Mouse (Mus musculus) hindbrain, embryonic 16.5 days (tissue): ENCODE data around the gene Chst11. TPM values are rescaled to one million over a fixed set of nuclear protein-coding genes. Genes with fewer than 3 reads are reported as not detected.

Source experiments
- ATAC-seq: fragments of 200-750 bp; cut with Nextera tagmentation; 2 replicates; pipeline ENCODE4 v1.8.0; 2017; ENCODE audit warnings: moderate TSS enrichment, moderate library complexity
- H3K27ac ChIP-seq: fragments of 300-500 bp; sonication (generic); 2 replicates; pipeline ENCODE4 v1.5.1; 2014; ENCODE audit warnings: low read depth, mild to moderate bottlenecking, control low read depth, low read length, moderate library complexity
- H3K27me3 ChIP-seq: fragments of 300-500 bp; sonication (generic); replicated peaks from 2 replicates; pipeline ENCODE4 v1.6.1; 2014; ENCODE audit warnings: low read length; ENCODE audit not compliant: control insufficient read depth, insufficient read depth
- H3K36me3 ChIP-seq: fragments of 300-500 bp; sonication (generic); 2 replicates; pipeline ENCODE4 v1.6.1; 2014; ENCODE audit warnings: mild to moderate bottlenecking, low read length, moderate library complexity, mixed read lengths; ENCODE audit not compliant: control insufficient read depth, insufficient read depth
- H3K4me1 ChIP-seq: fragments of 300-500 bp; sonication (generic); 2 replicates; pipeline ENCODE4 v1.6.1; 2014; ENCODE audit warnings: low read depth, low read length; ENCODE audit not compliant: control insufficient read depth, insufficient read depth
- H3K4me2 ChIP-seq: fragments of 300-500 bp; sonication (generic); 2 replicates; pipeline ENCODE4 v1.6.1; 2014; ENCODE audit warnings: mild to moderate bottlenecking, low read length, control low read depth, moderate library complexity
- H3K4me3 ChIP-seq: fragments of 300-500 bp; sonication (generic); 2 replicates; pipeline ENCODE4 v1.5.1; 2014; ENCODE audit warnings: mild to moderate bottlenecking, low read length, control low read depth, moderate library complexity
- H3K9ac ChIP-seq: fragments of 300-500 bp; sonication (generic); 2 replicates; pipeline ENCODE4 v1.6.1; 2014; ENCODE audit warnings: low read depth, mild to moderate bottlenecking, control low read depth, low read length, moderate library complexity
- H3K9me3 ChIP-seq: fragments of 300-500 bp; sonication (generic); 2 replicates; pipeline ENCODE4 v1.6.1; 2014; ENCODE audit warnings: mild to moderate bottlenecking, low read length, moderate library complexity; ENCODE audit not compliant: control insufficient read depth
- WGBS: fragments of 180-500 bp; shearing (Covaris S2); extraction: QIAGEN DNeasy Blood & Tissue Kit; methylation state at CpG from one replicate; pipeline ENCODE4 v1.1.7; 2014; 5-methylcytosine and 5-hydroxymethylcytosine counted together
- polyA plus RNA-seq: library from polyadenylated mRNA; unstranded; fragments of >200 nt; fragmentation: Nextera tagmentation; extraction: Ambion mirVana; gene quantifications from 2 replicates; pipeline ENCODE4 v1.2.1, GENCODE M21; 2015

Chst11 gene
- polyA plus RNA-seq, 1 experiment from 2014 or later = 3.6 TPM

DNA sequence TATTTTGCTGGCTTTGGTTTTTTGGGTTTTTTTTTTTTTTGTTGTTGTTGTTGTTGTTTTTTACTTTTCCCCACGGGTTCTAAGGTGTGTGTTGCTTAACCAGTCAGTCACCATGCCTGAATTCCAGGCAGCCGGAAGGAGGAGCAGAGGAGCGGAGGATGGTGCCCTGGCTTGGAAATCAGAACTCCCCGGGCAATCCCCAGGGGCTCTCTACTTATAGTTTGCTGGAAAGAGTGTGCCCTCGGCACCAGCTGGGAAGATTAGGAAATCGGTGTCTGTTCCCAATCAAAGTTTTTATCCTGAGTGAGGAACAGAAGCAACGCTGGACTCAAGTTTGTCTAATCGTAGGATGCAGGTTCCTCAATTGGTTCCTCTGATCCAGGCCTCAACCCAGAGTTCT is 143.1 kb downstream of the Chst11 start:
- H3K27ac ChIP-seq = no peak overlapping the region
- no peak overlapping the region for H3K9ac ChIP-seq
- H3K4me1 ChIP-seq = peaks cover 14% of the 10 kb centered on the region
- no peak overlapping the region for H3K4me3 ChIP-seq
- no peaks in the 10 kb centered on the region for H3K36me3 ChIP-seq
- no peaks in the 10 kb centered on the region for H3K27me3 ChIP-seq
- H3K9me3 ChIP-seq = no peaks in the 10 kb centered on the region
- 67% methylated on average over 8 of the region's 8 CpGs for WGBS
- ATAC-seq = no peak
- H3K4me2 ChIP-seq = no peak overlapping the region

DNA sequence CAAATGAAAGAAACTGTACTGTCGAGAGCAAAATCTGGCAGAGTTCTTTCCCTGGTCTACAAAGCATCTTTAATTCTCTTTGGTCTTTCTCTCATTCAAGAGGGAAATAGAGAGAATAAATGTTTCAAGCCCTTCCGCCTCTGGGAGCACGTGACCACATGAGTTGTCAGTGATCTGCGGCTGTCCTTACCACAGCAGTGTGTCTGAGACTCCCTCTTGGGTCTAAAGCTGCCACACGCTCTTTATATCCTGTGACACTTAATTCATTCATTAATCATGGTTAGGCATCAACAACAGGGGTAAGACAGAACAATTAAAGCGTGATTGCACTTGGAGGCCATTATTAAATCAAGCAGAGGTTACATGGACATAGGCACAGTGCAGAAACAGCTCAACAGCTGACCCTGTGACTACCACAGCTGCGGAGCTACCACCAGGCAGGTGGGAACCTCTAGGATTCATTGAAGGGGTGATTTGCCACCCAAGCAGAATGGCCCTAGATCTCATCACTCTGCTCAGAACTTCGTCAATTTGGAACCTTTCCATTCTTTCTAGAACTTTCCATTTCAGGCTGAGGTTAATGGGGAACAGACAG is 144.4 kb downstream of the Chst11 start:
- H3K27ac ChIP-seq = no peak overlapping the region
- 48% methylated on average over 8 of the region's 8 CpGs for WGBS

DNA sequence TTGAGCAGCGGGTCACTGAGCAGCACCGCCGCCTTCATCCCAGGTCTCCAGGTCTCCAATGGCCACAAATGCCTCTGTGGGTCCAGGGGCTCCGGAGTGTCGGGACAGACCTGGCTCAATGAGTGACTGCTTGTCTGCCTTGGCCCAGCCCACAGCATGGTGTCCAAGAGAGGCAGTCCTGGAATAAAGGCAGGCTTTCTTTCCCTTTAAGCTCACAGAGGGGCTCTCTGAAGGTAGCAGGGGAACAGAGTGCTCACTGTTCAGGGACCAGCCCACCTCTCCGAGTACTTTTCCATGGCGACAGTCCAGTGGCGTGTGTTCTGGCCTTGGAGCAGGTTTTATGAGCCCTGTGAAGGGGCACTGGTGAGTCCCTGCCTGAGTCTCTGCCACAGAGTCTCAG is 145.3 kb downstream of the Chst11 start:
- peaks cover 28% of the 10 kb centered on the region for H3K4me1 ChIP-seq
- H3K9ac ChIP-seq = no peak overlapping the region
- H3K4me3 ChIP-seq = no peak overlapping the region
- no peaks in the 10 kb centered on the region for H3K9me3 ChIP-seq
- WGBS = 43% methylated on average over 8 of the region's 8 CpGs
- ATAC-seq = peak; percentile 75
- no peaks in the 10 kb centered on the region for H3K27me3 ChIP-seq
- no peaks in the 10 kb centered on the region for H3K36me3 ChIP-seq
- peak overlapping the region; percentile 35 for H3K27ac ChIP-seq
- H3K4me2 ChIP-seq = no peak overlapping the region

More for the DNA sequence above, 144.4 kb downstream of the Chst11 start:
- no peak for ATAC-seq
- no peaks in the 10 kb centered on the region for H3K9me3 ChIP-seq
- no peak overlapping the region for H3K9ac ChIP-seq
- peaks cover 23% of the 10 kb centered on the region for H3K4me1 ChIP-seq
- no peak overlapping the region for H3K4me3 ChIP-seq
- no peaks in the 10 kb centered on the region for H3K27me3 ChIP-seq
- H3K4me2 ChIP-seq = no peak overlapping the region
- H3K36me3 ChIP-seq = no peaks in the 10 kb centered on the region

DNA sequence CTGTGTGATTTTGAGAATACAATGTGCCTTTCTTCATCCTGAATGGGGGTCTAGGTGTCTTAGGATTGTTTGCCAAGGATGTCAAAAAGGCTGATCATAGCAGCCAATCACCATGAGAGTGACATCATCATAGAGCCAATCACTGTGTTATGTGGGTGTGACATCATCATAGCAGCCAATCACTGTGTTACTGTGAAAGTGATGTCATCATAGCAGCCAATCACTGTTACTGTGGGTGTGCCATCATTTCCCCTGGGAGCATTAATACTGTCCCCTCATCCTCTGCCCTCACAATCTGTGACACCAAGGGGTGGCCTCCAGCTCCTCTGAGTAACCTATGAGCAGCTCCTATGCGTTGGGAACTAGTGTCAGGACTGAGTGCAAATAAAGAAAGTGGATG is 146.6 kb downstream of the Chst11 start:
- no peaks in the 10 kb centered on the region for H3K36me3 ChIP-seq
- no peaks in the 10 kb centered on the region for H3K9me3 ChIP-seq
- H3K27ac ChIP-seq = no peak overlapping the region
- no peak overlapping the region for H3K9ac ChIP-seq
- H3K4me2 ChIP-seq = no peak overlapping the region
- ATAC-seq = no peak
- 84% methylated on average over 1 of the region's 1 CpGs for WGBS
- H3K4me1 ChIP-seq = peaks cover 25% of the 10 kb centered on the region
- no peaks in the 10 kb centered on the region for H3K27me3 ChIP-seq
- H3K4me3 ChIP-seq = no peak overlapping the region

DNA sequence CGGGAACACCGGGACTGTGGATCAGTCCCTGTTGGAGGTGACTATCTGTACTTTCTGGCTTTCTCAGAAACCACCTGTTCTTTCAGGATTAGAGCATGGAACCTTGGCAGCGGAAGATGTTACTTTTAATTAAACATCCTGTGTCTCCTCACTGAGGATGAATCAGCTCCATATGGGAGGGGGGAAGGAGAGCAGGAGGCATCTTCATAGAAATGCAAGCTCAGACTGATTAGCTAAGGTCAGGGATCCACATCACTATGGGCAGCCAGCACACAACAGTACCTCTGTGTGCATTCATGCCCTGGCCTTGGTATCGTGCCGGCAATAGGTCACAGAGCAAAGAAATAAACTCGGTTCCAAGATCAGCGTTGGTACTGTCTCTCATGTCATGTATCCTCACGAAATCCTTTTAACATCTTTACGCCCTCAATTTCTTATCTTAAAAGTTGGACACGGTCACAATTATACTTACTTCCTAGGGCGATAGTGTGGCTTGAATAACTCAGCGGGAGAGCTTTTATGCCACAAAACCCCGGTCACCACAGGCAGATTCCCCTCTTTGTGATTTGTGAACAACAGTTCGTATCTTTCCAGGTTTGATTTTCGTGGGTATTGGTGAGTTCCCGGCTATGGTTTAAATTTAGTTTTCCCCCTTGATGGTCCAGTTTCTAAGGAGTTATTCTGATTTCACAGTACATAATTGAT is 148.7 kb downstream of the Chst11 start:
- WGBS = 15% methylated on average over 16 of the region's 16 CpGs
- H3K4me1 ChIP-seq = peaks cover 25% of the 10 kb centered on the region
- no peak overlapping the region for H3K9ac ChIP-seq
- no peaks in the 10 kb centered on the region for H3K9me3 ChIP-seq
- no peak overlapping the region for H3K27ac ChIP-seq
- H3K36me3 ChIP-seq = no peaks in the 10 kb centered on the region
- no peak overlapping the region for H3K4me3 ChIP-seq
- no peak for ATAC-seq
- H3K27me3 ChIP-seq = no peaks in the 10 kb centered on the region
- H3K4me2 ChIP-seq = no peak overlapping the region

DNA sequence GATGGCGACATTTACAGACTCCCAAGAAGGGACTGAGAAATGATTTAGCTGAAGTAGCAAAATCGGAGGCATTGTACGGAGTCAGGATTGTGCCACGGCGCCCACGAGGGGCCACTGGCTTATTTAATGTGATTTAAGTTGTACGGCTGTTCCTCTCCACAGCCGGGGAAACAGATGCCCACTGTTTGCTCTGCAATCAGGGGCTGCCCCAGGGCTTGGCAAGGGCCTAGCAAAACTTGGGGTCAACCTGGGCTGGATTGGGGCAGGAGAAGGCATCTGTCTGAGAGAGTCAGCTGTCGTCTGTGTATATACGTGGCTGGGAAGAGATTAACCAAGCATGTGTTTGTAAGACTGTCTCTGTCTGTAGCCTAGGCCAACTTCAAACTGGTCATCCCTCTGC is 149.6 kb downstream of the Chst11 start:
- peaks cover 21% of the 10 kb centered on the region for H3K4me1 ChIP-seq
- H3K4me2 ChIP-seq = no peak overlapping the region
- 24% methylated on average over 10 of the region's 10 CpGs for WGBS
- no peaks in the 10 kb centered on the region for H3K9me3 ChIP-seq
- H3K9ac ChIP-seq = no peak overlapping the region
- H3K27ac ChIP-seq = no peak overlapping the region
- H3K27me3 ChIP-seq = no peaks in the 10 kb centered on the region
- H3K4me3 ChIP-seq = no peak overlapping the region
- no peaks in the 10 kb centered on the region for H3K36me3 ChIP-seq
- no peak for ATAC-seq

DNA sequence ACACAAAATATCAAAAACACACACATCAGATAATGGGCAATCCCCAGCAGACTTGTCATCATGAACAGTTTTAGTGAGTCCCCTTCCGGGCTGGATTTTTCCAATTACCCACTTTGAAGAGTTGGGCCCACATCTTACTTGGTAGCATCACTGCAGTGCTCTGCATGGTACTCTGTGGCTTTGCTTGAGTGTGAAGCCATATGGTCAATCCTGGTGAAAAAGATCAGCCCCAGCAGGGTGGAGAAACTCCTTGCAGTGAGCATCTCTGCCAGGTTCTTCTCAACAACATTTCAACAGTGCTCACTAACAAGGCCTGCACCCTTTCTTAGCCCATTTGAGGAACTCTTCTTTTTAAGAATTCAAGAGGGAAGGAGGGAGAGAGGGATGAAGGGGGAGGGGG is 150.7 kb downstream of the Chst11 start:
- Histone ChIP-seq H3K9ac (no peak overlapping the region), H3K27ac (no peak overlapping the region), H3K36me3 (no peaks in the 10 kb centered on the region), H3K4me3 (no peak overlapping the region), H3K4me2 (no peak overlapping the region), H3K9me3 (no peaks in the 10 kb centered on the region), H3K27me3 (no peaks in the 10 kb centered on the region), H3K4me1 (peaks cover 16% of the 10 kb centered on the region)
- 88% methylated on average over 1 of the region's 1 CpGs for WGBS
- ATAC-seq = no peak

DNA sequence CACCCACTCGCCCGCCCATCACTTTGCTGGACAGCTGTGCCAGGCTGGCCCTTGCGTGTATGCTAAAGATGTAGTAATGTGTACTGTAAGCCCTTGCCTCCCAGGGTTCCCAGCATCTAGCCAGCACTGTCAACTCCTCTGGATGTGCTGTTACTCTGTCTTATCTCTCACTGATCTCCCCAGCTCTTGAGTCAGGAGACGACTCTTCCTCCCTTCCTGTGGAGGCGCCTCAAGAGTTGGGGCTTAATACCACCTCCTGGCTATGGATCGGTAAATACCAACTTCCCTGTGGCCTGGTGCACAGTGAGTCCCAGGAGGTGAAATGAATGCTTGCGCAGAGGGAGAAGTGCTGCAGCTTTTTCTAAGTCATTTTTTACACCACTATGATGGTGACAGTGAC is 151.8 kb downstream of the Chst11 start:
- 84% methylated on average over 7 of the region's 7 CpGs for WGBS
- Histone ChIP-seq H3K27me3 (no peaks in the 10 kb centered on the region), H3K4me3 (no peak overlapping the region), H3K36me3 (no peaks in the 10 kb centered on the region), H3K9me3 (no peaks in the 10 kb centered on the region), H3K4me1 (peaks cover 16% of the 10 kb centered on the region), H3K27ac (no peak overlapping the region), H3K9ac (no peak overlapping the region), H3K4me2 (no peak overlapping the region)
- ATAC-seq = no peak

DNA sequence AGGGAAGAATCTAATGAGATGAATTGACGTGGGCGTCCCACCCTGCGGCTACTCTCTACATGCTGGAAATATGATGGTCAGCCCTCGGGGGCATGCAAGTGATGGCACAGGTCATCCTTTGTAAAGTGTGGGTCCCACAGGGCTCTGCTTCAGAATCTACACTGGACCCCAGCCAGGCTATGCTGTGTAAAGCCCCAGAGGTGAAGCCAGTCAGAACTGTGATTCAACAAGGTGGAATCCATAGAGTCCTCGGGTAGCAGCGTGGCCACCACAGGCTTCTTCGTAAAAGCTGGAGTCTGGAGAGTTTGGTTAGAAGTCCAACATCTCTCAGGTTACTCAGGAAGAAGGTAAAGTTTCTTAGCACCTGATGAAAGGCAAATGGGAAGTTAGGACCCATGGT is 154.0 kb downstream of the Chst11 start:
- Histone ChIP-seq H3K4me3 (no peak overlapping the region), H3K27ac (no peak overlapping the region), H3K4me2 (no peak overlapping the region), H3K36me3 (no peaks in the 10 kb centered on the region), H3K9me3 (no peaks in the 10 kb centered on the region), H3K27me3 (no peaks in the 10 kb centered on the region), H3K4me1 (peaks cover 10% of the 10 kb centered on the region), H3K9ac (no peak overlapping the region)
- no peak for ATAC-seq
- WGBS = 87% methylated on average over 7 of the region's 7 CpGs
